Mouse (Mus musculus) gastrocnemius, adult 18-20 months (tissue): Measurements from ENCODE around the gene Cckar. TPM values are rescaled to one million over a fixed set of nuclear protein-coding genes. Genes with fewer than 3 reads are reported as not detected.
"Not testable (repeated sequence)": the region's sequence is repeated elsewhere in the genome, so short reads cannot be mapped to it uniquely, and the experiment has no call there.

ENCODE experiments used
- DNase-seq: peaks from one replicate; pipeline ENCODE4 v3.0.0; 2021; ENCODE audit warnings: low spot score
- total RNA-seq, 2 experiments: library from RNA; stranded (reverse); gene quantifications; 2 replicates each; pipeline ENCODE4 v1.2.3; 2021

Cckar gene
- total RNA-seq, 2 experiments from 2014 or later = not detected

DNA sequence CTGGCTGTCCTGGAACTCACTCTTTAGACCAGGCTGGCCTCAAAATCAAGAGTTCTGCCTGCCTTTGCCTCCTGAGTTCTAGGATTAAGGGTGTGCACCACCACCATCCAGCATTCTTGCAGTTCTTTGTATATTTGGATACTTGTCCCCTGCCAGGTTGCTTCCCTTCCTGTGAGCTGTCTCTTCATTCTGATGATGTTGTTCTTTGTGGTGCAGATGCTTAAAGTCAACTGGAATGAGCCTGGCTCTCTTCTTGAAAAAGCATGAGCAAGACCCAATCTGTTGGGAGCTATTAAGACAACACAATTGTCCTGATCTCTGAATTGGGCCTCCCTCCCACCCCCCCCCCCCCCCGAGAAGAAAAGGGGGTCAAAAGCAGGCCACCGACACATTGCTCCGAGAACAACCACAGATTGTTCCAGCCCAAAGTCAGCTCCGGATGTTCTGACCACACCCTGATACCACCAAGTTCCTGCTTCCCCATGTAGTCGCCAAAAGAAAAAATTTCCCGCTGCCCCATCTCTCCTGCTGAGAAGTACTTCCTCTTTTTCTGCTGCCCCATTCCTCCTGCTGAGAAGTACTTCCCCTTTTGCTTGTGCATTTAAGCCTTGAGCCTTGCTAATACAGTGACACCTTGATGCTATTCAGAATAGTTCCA lies 33.9 kb downstream of the Cckar start:
- not testable (repeated sequence) for DNase-seq

- peak; percentile 71 for DNase-seq
These were observed 35.2 kb downstream of the Cckar start for GRCm38 (mm10) chr5:53672352-53672751.

DNA sequence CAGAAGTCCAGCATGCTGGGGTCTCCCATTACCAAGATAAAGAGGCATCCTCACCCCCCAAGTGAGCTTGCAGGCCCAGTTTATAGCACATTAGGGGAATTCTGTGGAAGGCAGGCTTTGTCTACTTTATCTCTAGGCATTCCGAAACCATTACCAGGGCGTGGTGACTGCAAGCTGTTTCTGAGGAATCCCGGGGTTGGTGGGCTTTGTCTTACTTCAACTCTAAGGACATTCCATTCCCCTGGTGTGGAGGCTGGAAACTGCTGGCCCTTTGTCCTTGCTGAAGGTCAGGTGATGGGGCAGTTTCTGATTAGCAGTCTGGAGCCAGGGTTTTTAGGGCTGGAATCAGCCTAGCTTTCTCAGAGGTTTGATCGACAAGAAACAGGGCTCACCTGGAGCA lies 36.0 kb downstream of the Cckar start:
- DNase-seq = no peak

GRCm38 (mm10) chr5:53670321-53670938 lies 37.1 kb downstream of the Cckar start:
- DNase-seq = no peak

GRCm38 (mm10) chr5:53668021-53668420 lies 39.5 kb downstream of the Cckar start:
- DNase-seq = no peak

DNA sequence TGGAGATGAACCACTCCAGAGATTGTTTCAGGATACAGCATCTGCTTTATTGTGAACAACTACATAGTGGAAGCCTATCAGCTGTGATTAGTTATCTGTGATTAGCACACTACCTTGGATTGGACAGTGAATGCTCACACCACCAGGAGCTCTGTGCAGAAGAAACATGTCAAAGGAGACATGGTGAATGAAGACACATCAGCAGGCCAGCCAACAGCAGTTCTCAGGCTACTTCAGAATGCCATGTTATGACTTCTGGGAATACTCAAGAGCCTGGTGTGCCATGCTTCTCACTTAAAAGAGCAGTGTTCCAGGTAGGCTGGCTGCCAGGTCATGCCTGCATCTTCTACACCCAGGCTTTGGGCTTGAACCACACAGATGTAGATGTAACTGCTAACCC lies 43.8 kb downstream of the Cckar start:
- no peak for DNase-seq

DNA sequence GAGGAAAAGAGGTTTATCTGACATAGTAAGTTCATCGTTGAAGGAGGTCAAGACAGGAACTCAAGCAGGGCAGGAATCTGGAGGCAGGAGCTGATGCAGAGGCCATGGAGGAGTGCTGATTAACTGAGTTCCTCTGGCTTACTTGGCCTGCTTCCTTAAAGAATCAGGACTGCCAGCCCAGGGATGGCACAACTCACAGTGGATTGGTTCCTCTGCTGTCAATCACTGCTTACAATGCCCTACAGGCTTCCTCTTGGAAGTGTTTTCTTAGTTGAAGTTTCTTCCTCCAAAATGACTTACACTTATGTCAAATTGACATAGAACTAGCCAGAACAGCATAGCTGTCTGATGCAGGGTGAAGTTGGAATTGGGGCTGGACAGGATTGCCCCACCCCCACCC lies 45.1 kb downstream of the Cckar start:
- no peak for DNase-seq

DNA sequence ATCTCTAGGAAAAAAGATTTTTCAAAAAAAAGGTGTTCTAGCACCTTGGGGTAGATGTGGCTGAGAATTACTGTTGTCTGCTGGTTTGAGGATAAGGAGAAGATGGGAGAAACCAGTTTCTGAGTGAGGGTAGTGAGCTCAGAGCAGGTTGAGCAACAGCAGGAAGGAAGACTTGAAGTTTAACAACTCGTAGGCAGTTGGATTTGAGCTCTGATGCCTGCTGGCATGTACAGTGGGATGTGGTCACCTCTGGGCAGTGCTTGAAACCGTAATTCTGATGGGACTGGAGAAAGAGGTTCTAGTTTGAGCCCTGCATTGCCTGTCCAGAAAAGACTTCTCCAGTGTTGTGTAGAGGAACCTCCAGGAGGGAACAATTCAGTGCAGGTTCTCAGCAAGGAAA lies 46.0 kb downstream of the Cckar start:
- DNase-seq = no peak

GRCm38 (mm10) chr5:53657925-53658324 lies 49.6 kb downstream of the Cckar start:
- DNase-seq = no peak

DNA sequence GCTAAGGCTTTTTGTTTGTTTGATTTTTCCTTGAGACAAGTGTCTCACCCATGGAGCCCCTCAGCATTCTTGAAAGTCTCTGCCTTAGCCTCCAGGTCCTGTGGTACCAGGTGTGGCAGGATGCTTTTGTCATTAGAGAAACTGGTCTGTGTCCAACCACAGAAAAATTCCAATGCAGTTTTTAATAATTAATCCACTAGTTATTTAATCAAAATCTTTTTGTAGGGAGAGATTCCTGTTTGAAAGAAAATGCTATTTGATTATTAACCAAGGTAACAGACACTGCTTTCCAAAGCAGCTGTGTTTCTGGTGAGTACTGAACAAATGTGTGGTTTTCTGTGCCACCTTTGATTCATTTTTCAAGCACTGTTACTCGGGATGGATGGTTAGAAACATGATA lies 50.9 kb downstream of the Cckar start:
- no peak for DNase-seq

Other genes with a start within 250 kb of the Cckar start
- 10 to 100 TPM; 17.1 to 18.0 TPM for gene Rbpj, start 241.6 kb downstream of the Cckar start, total RNA-seq
- 10 to 100 TPM; 19.7 to 22.3 TPM for gene Tbc1d19, start 101.9 kb upstream of the Cckar start, total RNA-seq